Mouse (Mus musculus): ENCODE measurements at regions not wholly inside any gene's neighbourhood (a gene's known extent, or its start where the extent isn't known, plus 50 kb on each side); places are given as distances from the start of the nearest gene placed in this dataset.

- H3K27ac ChIP-seq (replicated peaks; ENCODE audit: low read depth, low read length), result no peak overlapping the region
- WGBS, result 69% methylated on average over 3 of the region's 3 CpGs
Observed at GRCm38 (mm10) chr17:14578194-14578593, 115.8 kb downstream of the Thbs2 start.

GRCm38 (mm10) chr17:14576159-14576558 lies 117.9 kb downstream of the Thbs2 start:
- Histone ChIP-seq H3K4me3 (replicated peaks; ENCODE audit: low read depth, low read length) (no peak overlapping the region), H3K36me3 (ENCODE audit: control insufficient read depth, insufficient read depth, low read length) (no peaks in the 10 kb centered on the region), H3K27me3 (ENCODE audit: control insufficient read depth, insufficient read depth, low read length) (no peaks in the 10 kb centered on the region), H3K4me2 (ENCODE audit: low read length) (no peak overlapping the region), H3K9ac (replicated peaks; ENCODE audit: low read length) (no peak overlapping the region), H3K4me1 (ENCODE audit: control insufficient read depth, insufficient read depth, low read length) (no peaks in the 10 kb centered on the region), H3K9me3 (ENCODE audit: control insufficient read depth, low read length) (no peaks in the 10 kb centered on the region), H3K27ac (replicated peaks; ENCODE audit: low read depth, low read length) (no peak overlapping the region)
- DNase-seq, result no peak
- WGBS, result 85% methylated on average over 2 of the region's 2 CpGs
- ATAC-seq (ENCODE audit: low FRiP score, low TSS enrichment), result no peak

More at GRCm38 (mm10) chr17:14578194-14578593, 115.8 kb downstream of the Thbs2 start:
- no peak overlapping the region for H3K4me2 ChIP-seq (ENCODE audit: low read length)
- no peaks in the 10 kb centered on the region for H3K4me1 ChIP-seq (ENCODE audit: control insufficient read depth, insufficient read depth, low read length)
- no peak for DNase-seq
- no peaks in the 10 kb centered on the region for H3K27me3 ChIP-seq (ENCODE audit: control insufficient read depth, insufficient read depth, low read length)
- H3K36me3 ChIP-seq (ENCODE audit: control insufficient read depth, insufficient read depth, low read length), result no peaks in the 10 kb centered on the region
- no peak overlapping the region for H3K4me3 ChIP-seq (replicated peaks; ENCODE audit: low read depth, low read length)
- no peaks in the 10 kb centered on the region for H3K9me3 ChIP-seq (ENCODE audit: control insufficient read depth, low read length)
- ATAC-seq (ENCODE audit: low FRiP score, low TSS enrichment), result no peak
- H3K9ac ChIP-seq (replicated peaks; ENCODE audit: low read length), result no peak overlapping the region

- 88% methylated on average over 7 of the region's 7 CpGs for WGBS
- no peak for DNase-seq
- Histone ChIP-seq H3K27me3 (ENCODE audit: control insufficient read depth, insufficient read depth, low read length) (no peaks in the 10 kb centered on the region), H3K9me3 (ENCODE audit: control insufficient read depth, low read length) (no peaks in the 10 kb centered on the region), H3K4me1 (ENCODE audit: control insufficient read depth, insufficient read depth, low read length) (no peaks in the 10 kb centered on the region), H3K9ac (replicated peaks; ENCODE audit: low read length) (no peak overlapping the region), H3K27ac (replicated peaks; ENCODE audit: low read depth, low read length) (no peak overlapping the region), H3K4me2 (ENCODE audit: low read length) (no peak overlapping the region), H3K36me3 (ENCODE audit: control insufficient read depth, insufficient read depth, low read length) (no peaks in the 10 kb centered on the region), H3K4me3 (replicated peaks; ENCODE audit: low read depth, low read length) (no peak overlapping the region)
- ATAC-seq (ENCODE audit: low FRiP score, low TSS enrichment), result no peak
Observed at GRCm38 (mm10) chr17:14571143-14571542, 122.9 kb downstream of the Thbs2 start.

DNA sequence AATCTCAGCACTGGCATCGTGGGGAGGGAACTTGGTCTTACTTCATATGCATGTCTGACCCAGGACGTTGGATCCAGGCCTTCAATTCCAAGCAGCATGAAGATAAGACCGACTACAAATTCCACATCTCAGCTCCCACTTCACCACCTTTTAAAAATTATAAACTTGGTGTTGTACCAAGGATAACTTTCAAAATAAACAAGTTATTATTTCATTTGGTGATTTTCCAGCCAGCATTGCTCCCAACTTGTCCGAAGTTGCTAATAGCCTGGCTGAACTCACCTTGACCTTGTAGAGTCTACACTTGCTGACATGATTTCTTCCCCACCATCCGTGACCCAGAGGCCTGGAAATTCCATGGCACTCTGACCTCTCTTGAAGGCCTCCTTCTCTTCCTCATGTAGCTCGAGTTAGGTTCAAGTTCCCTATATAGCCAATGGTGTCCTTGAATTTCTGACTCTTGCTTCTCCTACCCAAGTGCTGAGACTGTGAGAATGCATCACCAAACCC lies 123.7 kb downstream of the Thbs2 start:
- DNase-seq (no peak), ATAC-seq (ENCODE audit: low FRiP score, low TSS enrichment) (no peak)
- Histone ChIP-seq H3K4me2 (ENCODE audit: low read length) (no peak overlapping the region), H3K27me3 (ENCODE audit: control insufficient read depth, insufficient read depth, low read length) (no peaks in the 10 kb centered on the region), H3K36me3 (ENCODE audit: control insufficient read depth, insufficient read depth, low read length) (no peaks in the 10 kb centered on the region), H3K4me1 (ENCODE audit: control insufficient read depth, insufficient read depth, low read length) (no peaks in the 10 kb centered on the region), H3K27ac (replicated peaks; ENCODE audit: low read depth, low read length) (no peak overlapping the region), H3K4me3 (replicated peaks; ENCODE audit: low read depth, low read length) (no peak overlapping the region), H3K9me3 (ENCODE audit: control insufficient read depth, low read length) (no peaks in the 10 kb centered on the region), H3K9ac (replicated peaks; ENCODE audit: low read length) (no peak overlapping the region)
- WGBS, result 85% methylated on average over 6 of the region's 6 CpGs

- 86% methylated on average over 6 of the region's 6 CpGs for WGBS
- Histone ChIP-seq H3K36me3 (ENCODE audit: control insufficient read depth, insufficient read depth, low read length) (no peaks in the 10 kb centered on the region), H3K4me3 (replicated peaks; ENCODE audit: low read depth, low read length) (no peak overlapping the region), H3K9me3 (ENCODE audit: control insufficient read depth, low read length) (no peaks in the 10 kb centered on the region), H3K27me3 (ENCODE audit: control insufficient read depth, insufficient read depth, low read length) (no peaks in the 10 kb centered on the region), H3K4me1 (ENCODE audit: control insufficient read depth, insufficient read depth, low read length) (no peaks in the 10 kb centered on the region), H3K9ac (replicated peaks; ENCODE audit: low read length) (no peak overlapping the region), H3K4me2 (ENCODE audit: low read length) (no peak overlapping the region), H3K27ac (replicated peaks; ENCODE audit: low read depth, low read length) (no peak overlapping the region)
- ATAC-seq (ENCODE audit: low FRiP score, low TSS enrichment) (no peak), DNase-seq (no peak)
Observed at GRCm38 (mm10) chr17:14562191-14562590, 131.8 kb downstream of the Thbs2 start.

GRCm38 (mm10) chr17:14557214-14557613 lies 136.8 kb downstream of the Thbs2 start:
- no peak for DNase-seq
- Histone ChIP-seq H3K9ac (replicated peaks; ENCODE audit: low read length) (no peak overlapping the region), H3K36me3 (ENCODE audit: control insufficient read depth, insufficient read depth, low read length) (no peaks in the 10 kb centered on the region), H3K9me3 (ENCODE audit: control insufficient read depth, low read length) (no peaks in the 10 kb centered on the region), H3K4me3 (replicated peaks; ENCODE audit: low read depth, low read length) (no peak overlapping the region), H3K4me1 (ENCODE audit: control insufficient read depth, insufficient read depth, low read length) (no peaks in the 10 kb centered on the region), H3K27ac (replicated peaks; ENCODE audit: low read depth, low read length) (no peak overlapping the region), H3K27me3 (ENCODE audit: control insufficient read depth, insufficient read depth, low read length) (no peaks in the 10 kb centered on the region), H3K4me2 (ENCODE audit: low read length) (no peak overlapping the region)
- no peak for ATAC-seq (ENCODE audit: low FRiP score, low TSS enrichment)

DNA sequence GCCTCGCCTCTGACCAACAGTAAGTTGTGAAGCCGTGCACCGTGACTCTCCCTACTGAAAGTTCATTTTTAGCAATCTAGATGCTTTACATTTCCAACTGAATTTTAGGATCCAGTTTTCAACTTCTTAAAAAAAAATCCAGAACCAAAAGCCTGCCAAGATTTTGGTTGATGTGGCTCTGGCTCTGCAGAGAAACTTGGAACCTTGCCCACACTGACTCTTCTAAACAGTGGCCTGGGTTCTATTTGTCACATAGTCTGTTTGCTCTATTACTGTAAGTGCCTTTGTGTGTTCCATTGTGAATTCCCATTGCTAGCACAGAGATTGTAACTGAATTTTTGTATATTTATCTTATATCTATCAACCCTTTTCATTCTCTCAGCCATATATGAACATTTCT lies 140.8 kb downstream of the Thbs2 start:
- H3K9me3 ChIP-seq (ENCODE audit: control insufficient read depth, low read length), result no peaks in the 10 kb centered on the region
- H3K9ac ChIP-seq (replicated peaks; ENCODE audit: low read length), result no peak overlapping the region
- H3K27me3 ChIP-seq (ENCODE audit: control insufficient read depth, insufficient read depth, low read length), result no peaks in the 10 kb centered on the region
- WGBS, result 64% methylated on average over 3 of the region's 3 CpGs
- no peak overlapping the region for H3K27ac ChIP-seq (replicated peaks; ENCODE audit: low read depth, low read length)
- no peak overlapping the region for H3K4me3 ChIP-seq (replicated peaks; ENCODE audit: low read depth, low read length)
- H3K36me3 ChIP-seq (ENCODE audit: control insufficient read depth, insufficient read depth, low read length), result no peaks in the 10 kb centered on the region
- ATAC-seq (ENCODE audit: low FRiP score, low TSS enrichment) (no peak), DNase-seq (no peak)
- no peaks in the 10 kb centered on the region for H3K4me1 ChIP-seq (ENCODE audit: control insufficient read depth, insufficient read depth, low read length)
- no peak overlapping the region for H3K4me2 ChIP-seq (ENCODE audit: low read length)

- ATAC-seq (ENCODE audit: low FRiP score, low TSS enrichment) (no peak), DNase-seq (no peak)
- Histone ChIP-seq H3K9me3 (ENCODE audit: control insufficient read depth, low read length) (peaks cover 8% of the 10 kb centered on the region; the same call in 1 of the 2 replicates), H3K9ac (replicated peaks; ENCODE audit: low read length) (no peak overlapping the region), H3K27ac (replicated peaks; ENCODE audit: low read depth, low read length) (no peak overlapping the region), H3K4me1 (ENCODE audit: control insufficient read depth, insufficient read depth, low read length) (no peaks in the 10 kb centered on the region), H3K4me3 (replicated peaks; ENCODE audit: low read depth, low read length) (no peak overlapping the region), H3K27me3 (ENCODE audit: control insufficient read depth, insufficient read depth, low read length) (no peaks in the 10 kb centered on the region), H3K36me3 (ENCODE audit: control insufficient read depth, insufficient read depth, low read length) (no peaks in the 10 kb centered on the region), H3K4me2 (ENCODE audit: low read length) (no peak overlapping the region)
- 83% methylated on average over 4 of the region's 4 CpGs for WGBS
Observed at GRCm38 (mm10) chr17:14552081-14552480, 142.0 kb downstream of the Thbs2 start.

GRCm38 (mm10) chr17:14551610-14552009 lies 142.4 kb downstream of the Thbs2 start:
- no peak for ATAC-seq (ENCODE audit: low FRiP score, low TSS enrichment)
- H3K9ac ChIP-seq (replicated peaks; ENCODE audit: low read length), result no peak overlapping the region
- DNase-seq, result no peak
- H3K36me3 ChIP-seq (ENCODE audit: control insufficient read depth, insufficient read depth, low read length), result no peaks in the 10 kb centered on the region
- peaks cover 10% of the 10 kb centered on the region; the same call in 1 of the 2 replicates for H3K9me3 ChIP-seq (ENCODE audit: control insufficient read depth, low read length)
- H3K27ac ChIP-seq (replicated peaks; ENCODE audit: low read depth, low read length), result no peak overlapping the region
- WGBS, result 77% methylated on average over 4 of the region's 4 CpGs
- no peaks in the 10 kb centered on the region for H3K4me1 ChIP-seq (ENCODE audit: control insufficient read depth, insufficient read depth, low read length)
- H3K27me3 ChIP-seq (ENCODE audit: control insufficient read depth, insufficient read depth, low read length), result no peaks in the 10 kb centered on the region
- H3K4me3 ChIP-seq (replicated peaks; ENCODE audit: low read depth, low read length), result no peak overlapping the region
- H3K4me2 ChIP-seq (ENCODE audit: low read length), result no peak overlapping the region

Data from midbrain, embryonic 14.5 days (tissue).